ENCODE assay signal across 20 mouse cellular contexts in genomic region chr6:108826070-108826469, GRCm38 (mm10). TPM values are rescaled to one million over a fixed set of nuclear protein-coding genes. Genes with fewer than 3 reads are reported as not detected.
DNase-seq lines count a peak whose midpoint lies in the region; ATAC-seq and TF ChIP-seq lines count a peak whose summit lies in the region.
"Had no signal": no experiment of that assay in that cellular context is flagged by ENCODE, and none has a peak within 500 bp of the region (broad histone marks: within the 10 kb centered on the region; RNA-seq: fewer than 3 reads in every experiment).

No protein-coding gene starts in this region.

- no peaks in the 10 kb centered on the region for H3K9me3 ChIP-seq in heart, embryonic 12.5 days (replicated peaks)
- H3K9me3 ChIP-seq: embryonic facial prominence, embryonic 10.5 days; forebrain, embryonic 15.5 days; hindbrain, embryonic 15.5 days; limb, embryonic 12.5 days; liver, embryonic 15.5 days; midbrain, embryonic 12.5 days had no signal

- H3K36me3 ChIP-seq in heart, embryonic 12.5 days, result peaks cover 34% of the 10 kb centered on the region
- peaks cover 27% of the 10 kb centered on the region for H3K36me3 ChIP-seq in macrophage (ENCODE audit: inconsistent target)

- no peak for TF ChIP-seq CTCF in left cerebral cortex, adult 2 months (IDR thresholded peaks at IDR 0.05)

- no peak overlapping the region for H3K4me3 ChIP-seq in heart, embryonic 12.5 days
- H3K4me3 ChIP-seq in left cerebral cortex, adult 2 months, result no peak overlapping the region
- no peak overlapping the region for H3K4me3 ChIP-seq in macrophage (ENCODE audit: inconsistent target)
- H3K4me3 ChIP-seq: embryonic facial prominence, embryonic 10.5 days; forebrain, embryonic 15.5 days; hindbrain, embryonic 15.5 days; limb, embryonic 12.5 days; liver, embryonic 15.5 days; midbrain, embryonic 12.5 days had no signal

- H3K27ac ChIP-seq in heart, embryonic 12.5 days (ENCODE audit: poor library complexity, severe bottlenecking), result no peak overlapping the region
- no peak overlapping the region for H3K27ac ChIP-seq in left cerebral cortex, adult 2 months
- peak overlapping the region; percentile 89 for H3K27ac ChIP-seq in macrophage
- H3K27ac ChIP-seq: embryonic facial prominence, embryonic 10.5 days; forebrain, embryonic 15.5 days; hindbrain, embryonic 15.5 days; limb, embryonic 12.5 days; liver, embryonic 15.5 days; midbrain, embryonic 12.5 days had no signal

- no peaks in the 10 kb centered on the region for H3K27me3 ChIP-seq in heart, embryonic 12.5 days (replicated peaks)
- H3K27me3 ChIP-seq: forebrain, embryonic 15.5 days; hindbrain, embryonic 15.5 days; limb, embryonic 12.5 days; liver, embryonic 15.5 days; midbrain, embryonic 12.5 days had no signal

- no peak overlapping the region for H3K9ac ChIP-seq in heart, embryonic 12.5 days
- H3K9ac ChIP-seq: forebrain, embryonic 15.5 days; hindbrain, embryonic 15.5 days; limb, embryonic 12.5 days; liver, embryonic 15.5 days; midbrain, embryonic 12.5 days had no signal

- WGBS in heart, embryonic 12.5 days, result 66% methylated on average over 3 of the region's 3 CpGs
- 54% methylated on average over 3 of the region's 3 CpGs for WGBS in macrophage (ENCODE audit: missing documents)

- peak; percentile 74 for DNase-seq in heart, adult 11 months
- peak; percentile 30 to 35 for DNase-seq in left cerebral cortex, postnatal 14 days (ENCODE audit: low spot score in 2 of 2)
- no peak for DNase-seq in left cerebral cortex, adult 2 months (ENCODE audit: extremely low spot score in 1 of 2, low spot score in 2 of 2)
- peak; percentile 55 for DNase-seq in A20 (ENCODE audit: low read depth, low spot score)
- DNase-seq: adrenal gland, postnatal 14 days; cerebellum, adult 9-11 months; gastrocnemius, postnatal 36 days; kidney, adult 8-10 months; kidney, postnatal 25 days; lung, postnatal 4 days; thymus, adult 18-20 months had no signal

- no peak for ATAC-seq in heart, embryonic 12.5 days (ENCODE audit: insufficient number of reproducible peaks, low FRiP score)
- no peak for ATAC-seq in megakaryocyte-erythroid progenitor cell, adult 5-6 weeks (replicated peaks; ENCODE audit: low FRiP score, low TSS enrichment, poor library complexity, severe bottlenecking)
- ATAC-seq: forebrain, embryonic 15.5 days had no signal

- H3K4me1 ChIP-seq in heart, embryonic 12.5 days (replicated peaks), result peaks cover 10% of the 10 kb centered on the region

- intact Hi-C loops in left cerebral cortex, postnatal 14 days (cut with DNase I), result no loop called here
- intact Hi-C loops in left cerebral cortex, adult 2 months (cut with DNase I), result no loop called here

- no peak overlapping the region for H3K4me2 ChIP-seq in heart, embryonic 12.5 days
- H3K4me2 ChIP-seq: forebrain, embryonic 15.5 days; hindbrain, embryonic 15.5 days; limb, embryonic 12.5 days; liver, embryonic 15.5 days; midbrain, embryonic 12.5 days had no signal

- H3K79me2 ChIP-seq in macrophage (ENCODE audit: inconsistent target), result peaks cover 68% of the 10 kb centered on the region

RNA-seq across cellular contexts. Expression of gene Edem1, which starts 2.4 kb away (rescaled TPM):
- 15.4 and 15.6 TPM in 2 replicates for polyA plus RNA-seq in heart, embryonic 12.5 days (2016; fragmentation: Nextera tagmentation; extraction: Ambion mirVana)
- total RNA-seq in left cerebral cortex, postnatal 14 days (2021), result 10 to 100 TPM; 19.0 to 25.5 TPM
- 10 to 100 TPM; 17.1 to 18.1 TPM for total RNA-seq in left cerebral cortex, adult 2 months (2021)
- 100 to 1,000 TPM in 19 of 26 experiments, 10 to 100 TPM in 7; 62.0 to 253 (median 163) TPM for total RNA-seq in macrophage (2018; cell fraction: chromatin; rRNA removed)
- total RNA-seq in macrophage (2018; cell fraction: cytosol; rRNA removed), result 100 to 1,000 TPM in 13 of 26 experiments, 10 to 100 TPM in 13; 62.6 to 173 (median 103) TPM
- 100 to 1,000 TPM; 110 to 262 (median 169) TPM for total RNA-seq in macrophage (2018; cell fraction: nucleus; rRNA removed)
- 91.9 to 108 TPM (median 94.0 TPM) in 3 replicates for polyA plus RNA-seq in macrophage (2018)
- total RNA-seq in megakaryocyte-erythroid progenitor cell, adult 5-6 weeks (2014; fragmentation: Nextera tagmentation), result 11.9 and 19.7 TPM in 2 replicates
- total RNA-seq in megakaryocyte-erythroid progenitor cell, adult 5-6 weeks (2017), result 11.9 and 12.9 TPM in 2 replicates

RNA-seq across cellular contexts. Expression of gene Arl8b, which starts 43.2 kb away (rescaled TPM):
- 71.6 and 72.6 TPM in 2 replicates for polyA plus RNA-seq in heart, embryonic 12.5 days (2016; fragmentation: Nextera tagmentation; extraction: Ambion mirVana)
- total RNA-seq in left cerebral cortex, postnatal 14 days (2021), result 100 to 1,000 TPM; 198 to 199 TPM
- 100 to 1,000 TPM; 200 to 203 TPM for total RNA-seq in left cerebral cortex, adult 2 months (2021)
- 10 to 100 TPM; 14.0 to 76.4 (median 31.9) TPM for total RNA-seq in macrophage (2018; cell fraction: chromatin; rRNA removed)
- 100 to 1,000 TPM; 109 to 286 (median 176) TPM for total RNA-seq in macrophage (2018; cell fraction: cytosol; rRNA removed)
- total RNA-seq in macrophage (2018; cell fraction: nucleus; rRNA removed), result 100 to 1,000 TPM in 2 of 26 experiments, 10 to 100 TPM in 24; 39.2 to 153 (median 70.2) TPM
- polyA plus RNA-seq in macrophage (2018), result 194 to 269 TPM (median 210 TPM) in 3 replicates
- 50.7 and 76.2 TPM in 2 replicates for total RNA-seq in megakaryocyte-erythroid progenitor cell, adult 5-6 weeks (2014; fragmentation: Nextera tagmentation)
- total RNA-seq in megakaryocyte-erythroid progenitor cell, adult 5-6 weeks (2017), result 55.7 and 58.4 TPM in 2 replicates

Comparison
In these comparisons a context has a peak if more than half of its experiments do, and no peak if none do; other contexts are left out.
1. DNase-seq: peak in heart, adult 11 months (single experiment), left cerebral cortex, postnatal 14 days (2 of 2) and A20 (single experiment); none in left cerebral cortex, adult 2 months (0 of 2).